Mouse (Mus musculus) testis, adult 2 months (tissue): ENCODE results near the gene Pik3r2.

Experiments
- CTCF ChIP-seq: fragments of 200-500 bp; IDR thresholded peaks from 2 replicates; pipeline ENCODE4 v1.5.1; 2012; ENCODE audit warnings: low read depth, mild to moderate bottlenecking, inconsistent platforms, low read length, moderate library complexity; ENCODE audit not compliant: control insufficient read depth, insufficient read depth, insufficient replicate concordance
- POLR2A ChIP-seq: fragments of 200-500 bp; IDR thresholded peaks from 2 replicates; pipeline ENCODE4 v1.6.1; 2012; ENCODE audit warnings: low read depth, mild to moderate bottlenecking, inconsistent platforms, low read length, moderate library complexity; ENCODE audit not compliant: control insufficient read depth

- no peak for TF ChIP-seq POLR2A
- TF ChIP-seq CTCF = no peak
Observed at GRCm38 (mm10) chr8:70825816-70826215, 49.3 kb upstream of the Pik3r2 start.
